Mouse (Mus musculus) kidney, postnatal 4 days (tissue): ENCODE measurements around the gene Krt12.

Source experiments
- DNase-seq, 2 experiments: peaks; one replicate each; pipeline ENCODE4 v3.0.0; 2021; ENCODE audit warnings: mixed read lengths in 2 of 2

Krt12 gene

DNA sequence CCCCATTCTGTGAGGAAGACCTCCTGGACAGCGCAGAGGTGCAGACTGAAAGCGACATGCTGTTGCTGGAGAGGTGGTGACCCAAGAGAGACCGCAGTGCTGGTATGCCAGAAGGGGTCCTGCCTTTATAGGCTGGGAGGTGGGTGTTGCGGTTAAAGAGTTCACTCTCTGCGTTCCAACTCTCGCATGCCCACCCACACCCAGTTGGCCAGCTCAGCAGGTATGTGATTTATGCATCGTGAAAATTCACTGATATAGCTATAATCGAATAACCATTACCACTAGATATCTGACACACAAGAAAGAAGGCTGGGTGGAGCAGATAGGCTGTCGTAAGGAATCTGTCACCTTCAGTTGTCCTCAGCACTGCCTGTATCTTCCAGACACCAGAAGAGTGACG lies at the start of gene Krt12:
Gene Krt12, minus strand, starts transcription at position 101 of the 400 bp plus-strand sequence.
- no peak for DNase-seq

DNA sequence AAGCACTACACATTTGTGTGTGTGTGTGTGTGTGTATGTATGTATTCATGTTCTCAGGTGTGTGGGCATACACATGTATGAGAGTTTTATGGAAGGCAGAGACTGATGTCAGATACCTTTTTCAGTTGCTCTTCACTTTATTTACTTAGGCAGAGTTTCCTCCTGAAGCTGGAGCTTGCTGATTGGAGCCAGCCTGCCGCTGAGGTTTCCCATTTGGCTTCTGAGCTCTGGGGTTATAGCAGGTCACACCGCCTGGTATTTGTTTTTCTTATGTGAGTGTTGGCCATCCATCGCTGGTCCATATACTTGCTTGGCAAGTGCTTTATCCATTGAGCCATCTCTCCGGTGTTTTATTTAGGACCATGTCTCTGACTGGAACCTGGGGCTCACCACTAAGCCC lies 47.2 kb upstream of the Krt12 start:
- DNase-seq = no peak

DNA sequence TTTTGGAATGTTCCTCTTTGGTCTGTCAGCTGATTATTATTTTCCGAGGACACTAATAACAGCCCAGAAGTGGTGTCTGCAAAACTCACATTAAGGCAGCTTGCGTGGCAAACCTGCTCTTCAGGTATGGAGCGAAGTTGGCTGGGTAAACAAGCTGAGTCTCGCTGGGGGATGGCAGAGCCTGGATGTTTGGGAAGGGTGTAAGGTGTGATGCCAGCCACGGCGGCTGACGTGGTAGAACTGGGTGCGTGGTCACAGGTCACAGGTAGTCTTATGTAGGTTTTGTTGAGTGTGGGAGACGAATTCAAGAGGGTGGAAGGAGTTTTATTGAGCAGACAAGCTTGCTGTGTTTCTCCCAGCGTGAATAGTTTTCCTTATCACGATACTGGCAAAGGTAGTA lies 46.5 kb upstream of the Krt12 start:
- DNase-seq = no peak

DNA sequence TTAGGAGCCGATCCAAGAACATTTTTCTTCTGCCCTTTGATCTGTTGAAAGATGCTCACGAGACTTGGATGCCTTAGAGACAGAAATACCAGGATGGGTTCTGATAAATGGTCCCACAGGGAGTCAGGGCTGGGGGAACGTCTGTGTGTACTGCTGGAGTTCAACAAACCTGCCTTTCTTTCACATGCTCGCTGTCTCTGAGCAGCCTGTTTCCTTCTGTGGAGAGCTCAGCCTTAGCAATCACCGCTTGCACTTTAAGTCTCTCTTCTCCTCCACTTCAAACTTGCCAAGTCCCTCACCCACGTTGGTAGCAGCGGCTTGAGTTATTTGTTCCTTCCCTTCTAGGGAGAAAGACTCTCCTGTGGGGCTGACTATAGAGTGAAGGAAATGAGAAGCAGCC lies 44.3 kb upstream of the Krt12 start:
- DNase-seq = no peak

DNA sequence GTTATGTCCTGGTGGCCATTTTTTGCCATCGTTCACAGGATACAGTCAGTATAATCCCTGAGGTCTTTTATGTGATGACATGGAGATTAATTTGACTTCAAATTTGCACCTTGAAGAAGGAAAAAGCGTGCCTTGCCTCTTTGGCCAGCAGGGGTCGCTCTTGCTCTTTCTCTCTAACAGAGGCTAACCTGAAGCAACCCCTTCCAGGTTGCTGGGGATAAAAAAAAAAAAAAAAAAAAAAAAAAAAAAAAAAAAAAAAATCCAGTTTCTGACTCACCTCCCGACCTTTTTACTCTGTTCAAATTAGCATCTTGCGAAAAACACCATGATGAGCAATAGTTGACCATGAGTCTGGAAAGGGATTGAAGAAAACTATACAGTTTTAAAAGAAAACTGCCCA lies 42.8 kb upstream of the Krt12 start:
- DNase-seq = peak; percentile 91

DNA sequence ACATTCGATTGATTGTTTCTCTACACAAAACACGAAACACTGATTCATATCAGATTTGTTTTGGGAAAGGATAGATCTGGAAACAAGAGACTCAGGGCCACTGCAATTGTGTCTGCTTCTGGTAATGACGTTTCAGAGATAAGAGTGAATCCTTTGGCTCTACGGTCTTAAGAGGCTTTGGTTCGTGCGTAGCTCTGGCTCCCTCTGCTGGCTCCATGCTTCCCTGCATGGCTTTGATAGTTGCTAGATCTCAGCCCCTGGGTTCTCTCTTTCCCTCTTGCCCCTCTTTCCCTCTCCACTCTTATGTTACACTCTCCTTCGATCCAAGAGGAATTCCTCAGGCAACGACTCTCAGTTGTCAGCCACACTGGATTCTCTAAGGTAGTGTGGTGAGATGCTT lies 41.1 kb upstream of the Krt12 start:
- DNase-seq = peak; percentile 85

DNA sequence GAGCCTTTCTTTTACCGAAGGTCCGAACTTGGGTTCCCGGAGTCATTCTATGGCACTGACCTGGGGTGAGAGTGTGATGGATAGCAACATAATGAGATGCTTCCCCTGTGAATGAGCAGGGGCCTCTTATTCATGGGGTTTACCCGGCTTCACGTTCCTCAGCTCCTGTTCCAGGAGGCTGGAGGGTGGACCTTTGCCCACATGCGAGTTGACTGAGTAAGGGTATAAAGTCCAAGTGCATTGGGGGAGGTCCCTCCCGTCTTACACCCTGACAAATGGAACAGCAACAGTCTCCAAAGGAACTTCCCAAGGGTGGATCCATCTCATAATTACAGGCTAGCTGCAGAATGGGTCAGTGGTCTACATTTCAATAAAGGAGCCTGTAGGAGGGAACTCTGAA lies 39.7 kb upstream of the Krt12 start:
- DNase-seq = peak; percentile 36 to 67

DNA sequence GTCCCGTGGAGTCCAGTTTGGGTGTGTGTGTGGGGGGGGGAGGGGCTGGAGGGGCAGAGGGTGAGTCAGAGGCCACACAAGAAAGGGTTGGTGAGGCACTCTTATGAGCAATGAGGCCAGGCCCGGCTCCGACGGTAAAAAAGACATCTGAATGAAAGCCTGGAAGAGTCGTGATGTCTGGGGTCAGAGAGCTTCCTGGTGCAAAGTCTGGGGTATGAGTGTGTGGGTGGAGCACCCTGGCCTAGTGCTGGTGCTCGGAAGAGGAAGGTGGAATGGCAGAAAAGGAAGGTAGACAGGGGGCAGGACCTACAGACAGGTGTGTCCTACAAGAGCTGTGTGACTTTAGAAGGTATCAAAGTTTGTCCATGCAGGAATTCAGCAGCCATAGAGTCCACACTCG lies 36.8 kb upstream of the Krt12 start:
- DNase-seq = no peak

DNA sequence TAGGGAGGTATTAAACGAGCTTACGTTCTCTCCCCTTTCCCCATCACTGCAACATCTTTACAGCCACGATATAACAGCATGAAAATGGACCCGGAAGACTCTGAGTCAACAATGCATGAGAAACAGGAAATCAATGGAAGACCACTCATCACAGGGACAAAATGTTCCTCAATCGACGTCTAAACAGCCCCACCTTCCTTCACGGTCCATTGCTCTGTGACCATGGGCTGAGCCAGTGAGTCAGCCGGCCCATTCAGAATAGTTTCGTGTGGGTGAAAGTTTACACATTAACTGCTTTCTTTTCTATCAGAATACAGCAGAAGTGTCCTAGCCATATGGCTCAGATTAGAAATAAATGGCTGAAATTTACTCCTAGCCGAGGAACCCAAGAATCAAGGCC lies 32.7 kb upstream of the Krt12 start:
- peak; percentile 11 to 25 for DNase-seq

DNA sequence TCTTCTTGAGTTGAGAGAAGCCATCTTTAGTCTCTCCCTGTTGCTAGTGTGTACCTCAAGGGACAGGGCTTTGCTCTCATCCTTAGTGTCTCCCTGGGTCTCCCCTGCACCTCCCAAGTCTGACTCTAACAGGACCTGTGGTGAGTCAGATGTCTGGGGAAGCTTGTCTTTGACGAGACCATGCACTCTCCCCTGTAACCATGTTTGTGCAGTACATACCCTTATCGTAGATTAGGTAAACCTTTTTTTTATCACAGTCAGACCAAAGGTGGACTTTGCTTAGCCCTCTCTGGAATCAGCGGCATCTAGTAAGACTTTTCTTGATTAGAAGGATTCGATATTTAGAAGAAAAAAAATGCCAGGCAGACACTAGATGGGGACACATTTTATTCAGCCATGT lies 32.0 kb upstream of the Krt12 start:
- no peak for DNase-seq

DNA sequence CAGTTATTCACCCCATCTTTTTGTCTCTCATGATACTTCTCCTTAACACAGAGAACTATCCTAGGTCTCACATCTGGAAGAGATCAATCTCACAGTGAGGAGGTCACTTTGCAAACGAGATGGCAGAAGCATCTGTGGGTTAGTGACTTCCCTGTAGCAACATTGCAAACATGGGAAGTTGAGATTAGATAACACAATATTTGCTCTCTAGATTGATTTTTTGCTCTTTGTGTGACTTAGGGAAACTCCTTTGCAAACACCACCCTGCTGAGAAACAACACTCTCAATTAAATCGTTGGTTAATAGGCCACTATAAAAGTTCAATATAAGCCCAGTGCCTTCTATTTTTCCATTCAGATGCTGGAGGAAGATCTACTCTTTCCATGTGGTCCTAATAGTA lies 26.7 kb upstream of the Krt12 start:
- DNase-seq = no peak

DNA sequence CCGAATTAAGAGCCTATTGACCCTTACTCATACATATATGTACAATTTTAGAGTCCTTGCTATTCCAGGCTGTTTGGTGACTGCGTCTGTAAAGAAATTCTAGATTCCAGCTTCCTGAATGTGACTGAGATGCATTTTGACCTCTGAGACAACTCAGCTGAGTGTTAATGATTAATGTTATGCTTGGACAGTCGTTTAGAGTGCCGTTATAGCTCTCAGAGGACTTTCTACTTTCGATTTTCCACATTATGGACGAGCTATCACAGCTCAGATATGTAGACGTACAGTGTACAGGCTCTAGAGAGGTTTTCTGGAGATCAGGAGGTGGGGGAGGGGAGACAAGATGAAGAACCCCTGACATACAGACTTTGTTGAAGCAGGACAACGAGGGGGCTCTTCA lies 19.2 kb upstream of the Krt12 start:
- DNase-seq = no peak

DNA sequence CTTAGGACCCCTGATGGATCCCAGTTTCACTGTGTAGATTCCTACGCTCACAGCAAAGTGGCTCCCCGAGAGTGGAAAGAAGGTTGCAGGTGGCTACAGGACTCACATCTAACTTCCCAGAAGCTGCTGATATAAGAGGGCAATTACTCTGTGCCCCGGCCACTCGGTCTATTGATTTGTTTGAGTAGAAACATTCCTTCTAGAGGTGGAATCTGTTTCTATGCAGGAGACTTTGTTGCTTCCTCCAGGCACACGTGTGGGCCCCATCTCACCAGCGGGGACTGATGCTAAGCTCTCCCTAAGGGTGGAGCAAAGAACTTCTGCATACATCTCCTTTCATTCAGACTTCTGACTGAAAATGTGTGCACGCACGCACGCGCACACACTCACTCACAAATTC lies 17.4 kb upstream of the Krt12 start:
- no peak for DNase-seq

DNA sequence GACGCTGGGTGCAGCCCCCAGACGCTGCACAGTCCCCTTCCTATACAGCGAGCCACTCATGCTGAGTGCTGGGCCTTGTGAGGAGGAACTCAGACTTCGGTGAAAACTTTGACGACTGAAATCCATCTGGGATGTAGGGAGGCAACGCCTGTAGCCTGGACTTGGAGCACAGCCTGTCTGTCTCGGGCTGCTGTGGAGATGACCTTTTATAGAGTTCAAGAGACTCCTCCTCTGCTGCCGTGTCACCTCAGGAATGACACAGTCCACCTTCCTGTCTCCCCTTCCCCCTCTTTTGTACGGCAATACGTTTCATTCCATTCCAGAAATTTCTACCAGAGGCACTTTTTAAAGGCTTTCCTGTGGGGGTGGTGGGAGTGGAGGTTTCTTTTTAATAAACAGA lies 15.9 kb upstream of the Krt12 start, which contains the start of gene Krt20:
Gene Krt20, minus strand, starts transcription at position 179 of the 400 bp plus-strand sequence.
- no peak for DNase-seq

DNA sequence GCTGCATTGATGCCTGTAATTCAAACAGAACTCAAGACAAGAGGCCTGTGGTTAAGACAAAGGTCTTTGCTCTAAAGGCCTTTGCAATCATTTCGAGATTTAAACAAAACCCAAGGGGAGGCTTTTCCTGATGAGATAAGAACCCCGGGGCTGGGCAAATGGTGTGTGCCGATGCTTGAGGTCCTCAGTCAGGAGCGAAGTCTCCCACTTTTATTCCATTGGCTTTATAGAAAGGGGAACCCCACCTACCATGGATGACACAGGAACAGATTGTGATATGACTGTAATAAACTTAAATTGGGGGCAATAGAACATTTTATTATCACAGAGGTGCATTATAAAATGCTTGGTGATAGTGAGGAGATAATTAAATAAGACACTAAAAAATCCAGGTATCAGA lies 14.6 kb upstream of the Krt12 start:
- no peak for DNase-seq

DNA sequence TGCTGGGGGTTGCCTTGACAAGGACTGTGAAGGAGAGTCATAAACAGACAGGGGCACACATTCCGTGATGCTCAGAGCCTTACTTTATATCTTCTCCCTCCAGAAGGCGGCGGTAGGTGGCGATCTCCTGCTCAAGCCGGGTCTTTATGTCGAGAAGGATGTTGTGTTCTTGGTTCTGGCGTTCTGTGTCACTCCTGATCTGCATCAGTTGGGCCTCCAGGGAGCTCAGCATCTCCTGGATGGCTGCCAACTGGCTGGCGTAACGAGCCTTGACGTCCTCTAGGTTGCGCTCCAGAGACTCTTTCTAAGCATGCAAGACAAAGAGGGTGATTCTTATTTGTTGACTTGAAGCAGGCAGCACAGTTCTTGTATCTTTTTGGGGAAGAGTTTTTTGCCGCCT lies 8.6 kb upstream of the Krt12 start:
- DNase-seq = peak; percentile 57 to 70

DNA sequence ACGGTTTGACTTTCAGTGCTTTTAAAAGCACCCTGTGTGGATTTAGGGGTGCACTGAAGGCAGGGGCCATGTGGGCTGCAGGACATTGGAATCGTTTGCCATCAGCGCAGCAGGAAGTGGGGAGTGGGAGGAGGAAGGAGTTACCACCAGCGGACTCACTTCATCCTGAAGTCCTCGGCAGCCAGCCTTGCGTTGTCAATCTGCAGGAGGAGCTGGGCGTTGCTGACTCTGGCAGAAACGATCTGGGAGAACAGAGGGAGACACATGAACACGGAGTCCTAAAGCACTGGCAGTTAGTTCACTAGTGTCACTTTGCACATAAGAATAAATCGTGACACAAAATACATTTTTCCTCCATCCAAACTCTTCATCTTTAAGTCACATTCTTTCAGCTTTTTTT lies 1.5 kb downstream of the Krt12 start:
- DNase-seq = no peak

DNA sequence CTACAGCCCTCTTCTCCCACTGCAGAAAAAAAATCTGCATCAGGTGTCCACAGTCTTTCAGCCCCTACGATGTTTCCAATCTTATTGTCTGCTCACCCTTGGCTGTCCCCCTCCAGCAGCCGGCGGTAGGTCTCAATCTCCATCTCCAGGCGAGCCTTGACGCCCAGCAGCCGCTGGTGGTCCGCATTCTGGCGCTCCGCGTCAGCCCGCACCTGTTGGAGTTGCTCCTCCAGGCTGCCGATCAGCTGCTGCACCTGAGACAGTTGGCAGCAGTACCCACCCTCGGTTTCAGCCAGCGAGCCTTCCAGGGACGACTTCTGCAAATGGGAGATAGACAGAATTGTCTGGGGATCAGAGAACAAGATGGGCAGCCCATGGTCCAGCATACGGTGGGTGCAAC lies 4.2 kb downstream of the Krt12 start:
- no peak for DNase-seq

DNA sequence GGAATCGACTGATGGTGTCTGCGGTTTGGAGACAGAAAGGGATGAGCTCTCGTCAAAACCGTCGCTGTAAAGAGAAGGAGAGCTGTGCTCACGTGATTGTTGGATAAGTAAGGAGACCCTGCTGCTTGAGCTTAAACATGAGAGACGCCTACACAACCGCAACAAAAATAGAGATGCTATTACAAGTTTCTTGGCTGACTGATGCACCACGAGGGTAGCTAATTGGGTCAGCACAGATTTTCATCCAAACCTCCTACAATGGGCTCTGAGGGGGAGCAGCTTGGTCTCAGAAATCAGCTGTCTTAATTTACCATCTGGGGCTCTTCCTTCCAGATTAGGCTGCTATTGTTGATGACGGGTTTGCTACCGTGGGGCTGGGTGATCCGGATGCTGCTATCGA lies 5.2 kb downstream of the Krt12 start:
- DNase-seq = no peak

DNA sequence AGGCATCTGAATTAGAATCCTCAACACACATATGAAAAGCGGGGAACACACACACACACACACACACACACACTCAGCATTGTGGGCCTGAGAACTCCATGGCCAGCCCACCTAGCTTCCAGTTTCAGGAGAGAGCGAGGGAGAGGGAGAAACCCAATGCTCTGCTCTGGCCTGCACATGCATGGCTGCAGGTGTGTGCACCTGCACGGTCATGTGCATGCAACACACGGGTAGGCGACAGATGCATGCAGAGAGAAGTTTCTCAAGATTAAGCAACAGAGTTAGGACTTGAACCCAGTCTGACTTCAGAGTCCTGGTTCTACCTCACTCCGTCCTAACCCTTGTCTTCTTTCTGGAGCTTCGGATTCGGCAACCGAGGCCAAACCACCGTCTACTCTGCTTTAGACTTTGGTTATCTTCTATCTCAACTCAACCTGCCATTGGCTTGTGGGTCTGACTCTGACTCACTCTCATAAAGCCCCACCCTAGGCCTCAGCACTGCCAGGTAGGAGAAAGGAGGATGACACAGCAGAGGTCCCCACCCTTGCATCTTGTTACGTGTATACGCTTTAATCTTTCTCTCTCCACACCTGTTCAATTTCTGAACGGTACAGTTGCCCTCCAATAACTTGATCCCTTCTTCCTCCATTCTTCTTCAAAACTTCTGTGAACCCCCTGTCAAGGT lies 7.5 kb downstream of the Krt12 start:
- DNase-seq = no peak

DNA sequence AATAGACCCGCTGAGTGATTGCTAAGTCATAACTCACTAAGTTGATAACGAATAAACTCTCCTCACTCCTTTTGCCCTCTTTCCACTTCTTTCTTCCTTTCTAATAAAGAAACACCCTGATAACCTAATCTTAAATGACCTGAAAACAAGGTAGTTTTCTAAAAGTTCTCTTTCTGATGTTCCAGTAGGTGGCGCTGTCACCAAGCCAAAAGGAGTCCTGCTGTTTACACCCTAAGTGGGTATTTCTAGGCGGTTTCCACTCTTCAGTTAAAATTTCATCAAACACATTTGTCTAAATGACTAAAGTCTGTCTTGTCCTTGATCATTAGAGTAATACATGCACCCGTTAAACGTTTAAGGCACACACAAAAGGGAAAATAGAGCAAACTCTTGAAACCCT lies 8.8 kb downstream of the Krt12 start:
- peak; percentile 68 to 72 for DNase-seq

DNA sequence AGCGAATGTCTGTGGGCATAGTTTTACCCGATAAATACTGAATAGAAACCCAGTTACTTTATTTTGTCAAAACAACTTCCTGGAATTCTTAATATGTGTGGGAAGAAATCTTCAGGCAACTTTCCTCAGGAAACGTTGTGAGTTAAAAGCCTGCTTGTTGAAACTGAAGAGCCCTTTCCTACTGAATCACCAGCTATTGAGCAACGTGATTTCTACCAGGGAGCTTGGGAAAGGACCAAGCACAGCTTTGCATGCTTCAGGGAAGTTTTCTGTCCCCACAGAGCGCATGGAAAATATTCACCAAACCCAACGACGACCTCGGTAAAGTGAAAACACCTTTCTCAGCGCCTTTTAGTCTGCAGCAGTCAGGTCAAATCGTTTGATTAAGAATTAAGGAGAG lies 15.9 kb downstream of the Krt12 start:
- no peak for DNase-seq

DNA sequence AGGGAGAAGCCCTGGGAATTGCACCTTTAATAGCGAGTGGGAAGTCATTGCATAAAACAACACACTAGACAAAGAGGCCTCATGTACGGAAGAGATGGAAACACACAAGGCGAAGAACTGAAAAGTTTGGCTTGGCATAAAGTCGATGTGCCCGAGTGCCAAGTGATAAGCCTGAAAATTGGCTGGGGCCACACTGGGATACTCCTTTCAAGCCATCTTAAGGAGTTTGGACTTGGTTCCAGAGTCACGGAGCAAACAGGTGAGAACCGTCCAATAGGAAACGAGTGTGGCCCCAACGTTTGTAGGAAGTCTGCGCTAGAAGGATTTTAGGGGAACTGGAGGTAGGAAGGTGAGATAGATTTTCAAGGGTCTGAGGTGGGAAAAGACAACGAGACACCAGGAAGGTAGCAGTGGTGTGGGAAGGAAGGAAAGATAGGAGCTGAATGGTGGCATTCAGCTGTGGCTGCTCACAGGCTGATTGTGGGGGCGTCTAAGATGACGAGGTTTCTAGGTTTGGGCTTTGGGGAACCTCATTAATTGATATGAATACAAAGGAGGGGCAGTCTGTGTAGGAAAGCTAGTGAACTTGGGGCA lies 22.0 kb downstream of the Krt12 start:
- no peak for DNase-seq

DNA sequence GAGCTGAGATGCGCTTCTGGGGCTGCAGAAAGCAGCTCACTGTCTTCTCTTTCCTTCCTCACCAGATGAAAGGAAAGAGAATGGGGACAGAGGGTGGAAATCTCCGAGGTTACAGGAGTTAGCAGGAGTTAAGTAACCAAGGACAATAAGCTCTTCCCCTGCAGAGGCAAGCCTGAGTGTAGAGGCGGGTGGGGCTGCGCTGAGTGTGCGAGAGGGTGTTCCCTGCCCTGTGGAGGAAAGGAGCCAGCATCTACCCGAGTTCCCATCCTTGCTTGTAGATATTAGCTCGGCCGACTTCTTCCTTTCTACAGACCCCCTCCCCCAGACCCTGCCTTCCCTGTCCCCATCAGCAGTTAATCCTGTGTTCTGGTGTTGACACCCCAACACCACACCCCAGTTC lies 23.2 kb downstream of the Krt12 start:
- no peak for DNase-seq

DNA sequence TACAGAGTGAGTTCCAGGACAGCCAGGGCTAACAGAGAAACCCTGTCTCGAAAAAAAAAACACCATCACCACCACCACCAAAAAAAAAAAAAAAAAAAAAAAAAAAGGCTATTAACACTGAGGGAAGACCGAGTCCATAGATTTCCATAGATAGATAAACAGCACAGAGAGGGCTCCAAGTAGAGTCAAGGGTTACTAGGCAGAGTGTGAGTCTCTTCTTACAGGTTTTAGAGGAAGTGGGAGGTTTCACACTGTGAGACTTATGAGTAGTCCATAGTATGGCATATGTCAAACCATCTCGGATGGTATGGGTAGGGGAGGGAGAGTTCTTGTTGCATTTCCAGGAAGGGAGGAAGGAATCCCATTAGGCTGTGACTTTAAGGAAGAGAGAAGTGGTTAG lies 24.0 kb downstream of the Krt12 start:
- no peak for DNase-seq
